In the genomic region with DNA sequence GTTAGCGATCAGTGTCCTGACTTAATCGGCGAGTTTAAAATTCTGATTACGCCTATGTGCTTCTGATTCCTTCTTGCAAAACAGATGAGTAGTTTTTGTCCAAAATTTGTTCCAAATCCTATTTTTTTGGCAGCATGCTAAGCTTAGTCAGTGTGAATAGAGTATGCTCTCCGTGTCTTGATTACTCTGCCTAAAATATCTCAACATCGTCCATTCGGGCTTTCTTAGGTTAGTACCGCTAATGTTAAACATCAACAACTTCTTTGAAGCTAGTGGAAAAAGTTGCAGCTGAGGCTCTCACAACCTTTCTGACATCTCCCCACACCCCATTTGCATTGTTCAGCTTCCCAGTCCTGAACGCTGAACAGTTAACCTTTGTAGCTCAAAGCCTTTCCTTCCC, we compare ENCODE assay signal across 16 mouse cellular contexts.
"Had no signal": no experiment of that assay in that cellular context is flagged by ENCODE, and none has a peak within 500 bp of the region (broad histone marks: within the 10 kb centered on the region; RNA-seq: fewer than 3 reads in every experiment).

No protein-coding gene starts in this region.

- DNase-seq: kidney, postnatal 14 days; lung, embryonic 14.5 days; lung, postnatal 10 days; lung, postnatal 4 days; midbrain, embryonic 14.5 days; right cerebral cortex, adult 18-20 months; right cerebral cortex, postnatal 25 days; thymus, postnatal 4 days had no signal

- H3K27ac ChIP-seq: kidney, embryonic 15.5 days; left cerebral cortex, adult 2 months; limb, embryonic 15.5 days; midbrain, embryonic 10.5 days; neural tube, embryonic 15.5 days; stomach, postnatal 0 days had no signal

- H3K4me3 ChIP-seq: kidney, embryonic 15.5 days; left cerebral cortex, adult 2 months; limb, embryonic 15.5 days; liver, embryonic 15.5 days; midbrain, embryonic 10.5 days; myocyte; neural tube, embryonic 15.5 days had no signal
